Mouse (Mus musculus) G1E (cell line): ENCODE results near the gene Serpine2.

Experiments used
- CTCF ChIP-seq: IDR thresholded peaks from 2 replicates; pipeline ENCODE4 v1.5.1; 2012; ENCODE audit warnings: low read depth, low read length, inconsistent platforms, mixed read lengths
- GATA1 ChIP-seq: IDR thresholded peaks from 2 replicates; pipeline ENCODE4 v1.6.1; 2012; ENCODE audit warnings: borderline replicate concordance, low read length, inconsistent platforms, mixed read lengths
- POLR2AphosphoS5 ChIP-seq: IDR thresholded peaks from 2 replicates; pipeline ENCODE4 v1.6.1; 2012; ENCODE audit warnings: low read depth, low read length, inconsistent platforms; ENCODE audit not compliant: insufficient replicate concordance

- TF ChIP-seq CTCF, result no peak
- no peak for TF ChIP-seq POLR2AphosphoS5
- TF ChIP-seq GATA1, result no peak
These were observed 104.6 kb downstream of the Serpine2 start for GRCm38 (mm10) chr1:79756417-79756816.
